Mouse (Mus musculus) cortical plate, adult 2 months (tissue): ENCODE measurements around the gene Lpcat3.

ENCODE experiments used
- CTCF ChIP-seq: fragments of 200-500 bp; IDR thresholded peaks from 2 replicates; pipeline ENCODE4 v1.5.1; 2011; ENCODE audit warnings: mild to moderate bottlenecking, control low read depth, low read length; ENCODE audit not compliant: insufficient read depth; ENCODE audit errors: extremely low read depth
- POLR2A ChIP-seq: fragments of 200-500 bp; IDR thresholded peaks from 2 replicates; pipeline ENCODE4 v1.6.1; 2011; ENCODE audit warnings: mild to moderate bottlenecking, low read length, control low read depth; ENCODE audit not compliant: insufficient read depth; ENCODE audit errors: extremely low read depth

DNA sequence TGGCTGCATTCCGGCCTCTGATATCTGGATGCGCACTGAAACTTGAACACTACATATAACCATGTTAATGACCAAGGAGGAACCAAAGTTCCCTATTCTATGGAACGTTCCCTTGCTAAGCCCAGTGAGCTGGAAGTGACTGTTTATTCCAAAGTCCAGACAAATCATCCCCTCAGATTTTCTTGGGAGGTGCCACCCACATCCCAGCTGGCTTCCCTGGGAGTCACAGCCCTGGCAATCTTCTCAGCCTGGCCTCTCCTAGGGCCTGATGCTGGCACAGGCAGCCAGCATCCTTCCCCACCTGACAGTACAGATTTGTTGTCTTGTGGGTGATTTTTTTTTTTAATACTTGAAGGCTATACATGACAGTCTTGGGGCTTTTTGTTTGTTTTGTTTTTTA, 16.7 kb downstream of the Lpcat3 start:
- no peak for TF ChIP-seq CTCF
- TF ChIP-seq POLR2A, result no peak
